Mouse (Mus musculus) A20 (cell line): ENCODE data around the gene Ric1.

Experiments
- DNase-seq: peaks from one replicate; pipeline ENCODE4 v3.0.0-alpha.2; 2011; ENCODE audit warnings: low read depth, low spot score

Ric1 gene

DNA sequence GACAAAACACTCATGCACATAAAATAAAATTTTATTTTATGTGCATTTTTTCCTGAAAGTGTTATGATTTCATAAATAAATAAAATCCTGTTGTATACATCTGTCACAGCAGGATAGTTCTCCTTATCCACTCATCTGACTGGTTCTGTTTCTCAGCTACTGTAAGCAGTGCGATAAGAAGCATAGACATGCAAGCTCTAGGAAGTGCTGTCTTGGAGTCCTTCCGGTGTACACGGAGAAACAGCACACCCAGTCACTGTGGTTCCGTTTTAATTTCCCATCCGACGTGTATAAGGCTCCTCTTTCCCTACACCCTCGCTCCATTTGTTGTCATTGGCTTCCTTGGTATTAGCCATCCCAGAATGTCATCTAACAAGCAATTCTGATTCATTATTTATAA lies 24.2 kb upstream of the Ric1 start:
- DNase-seq: no peak

DNA sequence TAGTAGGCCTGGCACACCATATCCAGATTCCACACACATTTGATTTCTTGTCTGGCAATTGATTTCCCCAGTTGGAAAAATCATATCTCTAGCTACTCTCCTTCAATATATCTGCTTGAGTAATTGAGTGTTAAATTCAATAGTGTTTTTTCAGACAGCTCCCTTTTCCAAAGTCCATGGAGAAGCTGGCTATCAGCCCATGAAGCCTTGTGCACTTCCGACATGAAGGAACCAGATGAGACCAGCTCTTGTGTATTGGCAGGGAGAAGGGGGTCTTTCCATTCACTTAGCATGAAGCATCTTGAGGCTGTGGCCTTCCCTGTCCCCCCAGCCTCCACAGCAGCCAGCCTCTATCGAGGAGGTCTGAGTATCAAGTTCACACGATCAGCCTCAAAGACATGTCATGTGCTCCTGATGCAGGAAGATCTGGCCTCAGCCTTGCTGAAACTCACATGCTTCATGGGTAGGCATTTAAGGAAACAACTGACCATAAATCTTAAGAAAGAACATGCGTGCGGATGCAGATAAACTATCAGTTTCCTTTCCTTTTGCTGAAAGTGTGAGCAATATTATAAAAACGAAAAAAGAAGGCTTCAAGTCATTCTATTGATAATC lies 23.1 kb upstream of the Ric1 start:
- no peak for DNase-seq

- DNase-seq: no peak
Measured at GRCm38 (mm10) chr19:29500333-29500732, 21.7 kb upstream of the Ric1 start.

GRCm38 (mm10) chr19:29501106-29501505 lies 21.0 kb upstream of the Ric1 start:
- peak; percentile 74 for DNase-seq

DNA sequence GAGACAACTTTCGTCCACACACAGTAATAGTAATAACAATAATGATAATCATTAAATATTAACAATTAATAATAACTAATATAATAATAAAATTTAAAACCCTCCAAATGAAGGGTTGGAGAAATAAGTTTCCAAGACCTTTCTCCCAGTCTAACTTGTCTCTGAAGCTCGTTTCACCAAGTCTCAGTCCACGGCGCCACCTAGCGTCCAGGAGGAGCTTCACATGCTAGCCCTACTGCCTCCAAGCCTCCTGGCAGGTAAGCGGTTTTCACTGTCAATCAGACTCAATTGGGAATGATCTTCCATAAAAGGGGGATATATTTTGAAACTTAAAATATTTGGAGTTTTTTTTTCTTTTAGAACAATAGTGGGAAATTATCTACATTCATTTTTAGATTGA lies 20.6 kb upstream of the Ric1 start:
- peak; percentile 80 for DNase-seq

DNA sequence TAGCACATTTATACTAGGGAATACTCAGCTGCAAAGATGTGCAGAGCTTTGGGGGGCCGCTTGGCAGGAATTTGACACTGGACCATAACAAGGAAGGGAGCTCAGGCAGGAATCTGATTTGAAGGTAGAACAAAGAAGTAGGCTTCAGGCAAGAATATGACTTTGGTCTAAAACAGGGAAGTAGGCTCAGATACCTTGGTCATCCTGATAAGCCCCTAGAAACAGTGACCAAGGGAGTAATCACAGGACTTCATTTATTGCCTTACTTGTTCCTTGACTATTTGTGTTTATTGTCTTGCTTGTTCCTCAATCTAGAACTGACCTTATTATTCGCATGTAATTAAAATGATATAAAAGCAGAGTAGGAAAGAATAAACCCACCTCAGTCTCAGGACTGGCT lies 18.0 kb upstream of the Ric1 start:
- DNase-seq: no peak

- peak; percentile 32 for DNase-seq
Measured at GRCm38 (mm10) chr19:29505617-29506016, 16.5 kb upstream of the Ric1 start.

GRCm38 (mm10) chr19:29508208-29508607 lies 13.9 kb upstream of the Ric1 start:
- no peak for DNase-seq

DNA sequence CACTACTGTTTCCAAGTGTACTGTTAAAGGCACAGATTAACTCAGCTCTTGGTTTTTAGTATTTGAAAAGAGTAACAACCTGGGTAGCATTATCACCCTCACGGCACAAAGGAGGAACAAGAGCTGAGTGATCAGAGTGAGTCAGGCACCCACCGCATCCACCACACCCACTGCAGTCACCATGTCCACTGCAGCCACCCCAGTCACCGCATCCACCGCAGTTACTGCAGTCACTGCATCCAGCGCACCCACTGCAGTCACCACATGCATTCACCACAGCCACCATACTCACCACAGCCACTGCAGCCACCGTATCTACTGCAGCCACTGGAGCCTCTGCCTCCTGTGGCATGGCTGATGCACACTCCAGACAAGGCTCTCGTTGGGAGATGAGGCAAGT lies 12.2 kb upstream of the Ric1 start:
- no peak for DNase-seq

- DNase-seq: peak; percentile 25
Measured at GRCm38 (mm10) chr19:29511826-29512225, 10.3 kb upstream of the Ric1 start.

GRCm38 (mm10) chr19:29513111-29513766 lies 8.8 kb upstream of the Ric1 start:
- peak; percentile 47 for DNase-seq

GRCm38 (mm10) chr19:29514130-29514529 lies 8.0 kb upstream of the Ric1 start:
- no peak for DNase-seq

DNA sequence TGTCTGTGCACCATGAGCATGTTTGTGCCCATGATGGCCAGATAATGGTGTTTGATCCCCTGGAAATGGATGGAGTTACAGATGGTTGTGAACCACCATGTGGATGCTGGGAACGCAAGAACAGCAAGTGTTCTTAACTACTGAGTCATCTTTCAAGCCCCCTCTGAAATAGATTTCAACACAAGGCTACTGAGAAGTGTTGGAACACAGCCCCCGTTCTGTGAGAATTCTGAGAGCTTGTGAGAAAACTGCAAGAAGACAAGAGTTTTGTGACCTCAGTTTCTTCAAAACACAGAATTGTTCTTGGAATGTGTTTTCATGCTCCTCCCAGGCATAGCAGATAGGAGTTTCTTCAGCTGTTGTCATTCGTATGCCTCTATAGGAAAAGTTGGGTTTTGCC lies 6.7 kb upstream of the Ric1 start:
- no peak for DNase-seq

GRCm38 (mm10) chr19:29515991-29516390 lies 6.1 kb upstream of the Ric1 start:
- no peak for DNase-seq

DNA sequence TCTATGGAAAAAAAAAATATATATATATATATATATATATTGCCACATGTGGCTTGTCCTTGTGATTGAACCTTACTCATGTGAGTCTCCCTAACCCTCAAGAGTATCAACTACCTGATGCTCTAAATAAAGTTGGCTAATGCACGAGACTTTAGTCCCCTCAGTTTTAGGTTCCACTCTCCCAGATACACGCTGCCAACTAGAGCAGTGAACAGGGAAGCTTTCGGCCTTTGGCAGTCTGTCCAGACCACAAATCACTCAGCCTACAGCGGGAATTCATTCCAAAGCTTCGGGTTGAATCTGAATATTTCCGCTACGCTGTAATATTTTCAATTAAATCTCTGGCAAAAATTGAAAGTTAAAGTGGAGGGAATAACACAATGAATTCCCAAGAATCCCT lies 3.7 kb upstream of the Ric1 start:
- no peak for DNase-seq

DNA sequence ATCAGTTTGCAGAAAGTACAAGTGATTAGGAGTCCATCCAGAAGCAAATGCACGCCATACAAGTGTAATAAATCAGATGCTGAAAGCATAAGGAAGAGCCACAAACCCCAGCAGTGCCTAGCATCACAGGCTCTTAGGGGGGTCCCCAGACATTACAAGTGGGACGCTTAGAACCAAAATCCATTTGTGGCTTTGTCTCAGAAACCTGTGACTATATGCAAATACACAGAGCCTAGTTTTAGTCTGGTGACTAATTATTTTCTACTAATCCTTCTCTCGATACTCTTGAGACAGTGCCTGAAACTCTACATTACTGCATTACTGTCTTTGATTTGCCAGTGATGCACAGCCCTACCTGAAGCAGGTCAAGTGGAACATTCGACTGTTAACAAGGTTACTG lies 3.2 kb upstream of the Ric1 start:
- DNase-seq: peak; percentile 42

GRCm38 (mm10) chr19:29520996-29521560 lies 1.0 kb upstream of the Ric1 start:
- peak; percentile 50 for DNase-seq

DNA sequence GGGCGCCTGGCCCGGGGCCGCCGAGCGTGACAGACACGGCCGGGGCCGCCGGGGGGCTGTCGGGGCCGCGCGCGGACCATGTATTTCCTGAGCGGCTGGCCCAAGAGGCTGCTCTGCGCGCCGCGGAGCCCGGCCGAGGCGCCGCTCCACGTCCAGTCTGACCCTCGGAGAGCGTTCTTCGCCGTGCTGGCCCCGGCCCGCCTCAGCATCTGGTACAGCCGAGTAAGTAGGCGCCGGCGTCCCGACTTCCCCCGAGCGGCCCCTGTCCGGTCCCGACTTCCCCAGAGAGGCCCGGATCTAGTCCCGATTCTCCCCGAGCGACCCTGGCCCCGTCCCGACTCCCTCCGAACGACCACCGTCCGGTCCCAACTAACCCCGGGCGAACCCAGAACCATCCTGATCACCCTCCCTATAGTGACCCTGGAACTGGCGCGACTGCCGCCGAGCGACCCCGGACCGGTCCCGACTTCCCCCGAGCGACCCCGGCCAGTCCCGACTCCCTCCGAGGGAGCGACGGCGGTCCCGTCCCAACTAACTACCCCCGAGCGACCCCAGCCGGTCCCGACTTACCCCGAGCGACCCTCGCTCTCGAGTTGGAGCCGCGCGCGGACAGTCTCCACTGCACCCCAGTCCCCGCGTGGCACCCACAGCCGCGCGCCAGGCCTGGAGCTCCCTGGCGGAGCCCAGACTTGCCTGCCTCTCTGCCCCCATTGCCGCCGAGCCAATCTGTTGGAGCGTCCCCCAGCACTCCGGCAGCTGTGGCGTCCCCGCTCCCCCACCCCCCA lies 555 bp downstream of the Ric1 start:
- peak; percentile 70 for DNase-seq

DNA sequence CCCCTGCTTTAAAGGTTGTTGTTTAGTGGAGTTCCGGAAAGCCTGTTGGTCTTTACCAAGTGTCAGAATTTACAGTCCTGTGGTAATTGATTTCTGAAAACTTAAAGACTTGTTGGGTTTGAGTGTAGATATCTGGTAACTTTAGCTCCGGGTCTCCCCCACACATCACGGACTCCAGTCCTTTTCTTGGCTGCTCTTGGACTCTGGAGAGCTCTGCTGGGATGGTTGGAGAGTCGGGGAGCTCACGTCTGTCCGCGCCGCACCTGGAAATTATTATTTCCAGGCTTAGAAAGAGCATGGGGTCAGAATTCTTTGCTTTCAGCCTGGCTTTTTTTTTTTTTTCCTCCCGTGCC lies 1.1 kb downstream of the Ric1 start:
- no peak for DNase-seq

DNA sequence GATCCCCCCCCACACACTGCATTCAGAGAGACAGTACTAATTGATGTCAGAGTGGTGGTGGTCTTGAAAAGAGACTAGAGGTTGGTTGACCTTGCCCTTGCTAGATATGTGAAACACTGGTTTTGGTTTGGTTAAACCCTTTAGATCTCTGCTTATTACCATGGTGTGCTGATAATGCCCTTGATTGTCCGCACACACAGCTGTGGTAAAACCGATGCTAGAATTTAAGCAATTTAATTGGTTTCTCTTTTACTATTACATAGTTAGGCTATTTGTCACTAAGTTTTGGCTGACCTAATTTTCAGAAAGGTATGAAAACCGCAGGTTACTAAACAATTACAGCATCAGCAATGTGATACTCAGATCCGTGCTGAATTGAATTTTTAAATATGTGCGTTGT lies 1.6 kb downstream of the Ric1 start:
- peak; percentile 54 for DNase-seq

- no peak for DNase-seq
Measured at GRCm38 (mm10) chr19:29524614-29525013, 2.5 kb downstream of the Ric1 start.

- peak; percentile 30 for DNase-seq
Measured at GRCm38 (mm10) chr19:29525588-29525987, 3.5 kb downstream of the Ric1 start.

GRCm38 (mm10) chr19:29526837-29527236 lies 4.8 kb downstream of the Ric1 start:
- DNase-seq: peak; percentile 39
